Mouse (Mus musculus) hindbrain, embryonic 16.5 days (tissue): Measurements from ENCODE around the gene Adamts2. TPM values are rescaled to one million over a fixed set of nuclear protein-coding genes. Genes with fewer than 3 reads are reported as not detected.

Source experiments
- ATAC-seq: fragments of 200-750 bp; cut with Nextera tagmentation; 2 replicates; pipeline ENCODE4 v1.8.0; 2017; ENCODE audit warnings: moderate TSS enrichment, moderate library complexity
- H3K27ac ChIP-seq: fragments of 300-500 bp; sonication (generic); 2 replicates; pipeline ENCODE4 v1.5.1; 2014; ENCODE audit warnings: low read depth, mild to moderate bottlenecking, control low read depth, low read length, moderate library complexity
- H3K27me3 ChIP-seq: fragments of 300-500 bp; sonication (generic); replicated peaks from 2 replicates; pipeline ENCODE4 v1.6.1; 2014; ENCODE audit warnings: low read length; ENCODE audit not compliant: control insufficient read depth, insufficient read depth
- H3K36me3 ChIP-seq: fragments of 300-500 bp; sonication (generic); 2 replicates; pipeline ENCODE4 v1.6.1; 2014; ENCODE audit warnings: mild to moderate bottlenecking, low read length, moderate library complexity, mixed read lengths; ENCODE audit not compliant: control insufficient read depth, insufficient read depth
- H3K4me1 ChIP-seq: fragments of 300-500 bp; sonication (generic); 2 replicates; pipeline ENCODE4 v1.6.1; 2014; ENCODE audit warnings: low read depth, low read length; ENCODE audit not compliant: control insufficient read depth, insufficient read depth
- H3K4me2 ChIP-seq: fragments of 300-500 bp; sonication (generic); 2 replicates; pipeline ENCODE4 v1.6.1; 2014; ENCODE audit warnings: mild to moderate bottlenecking, low read length, control low read depth, moderate library complexity
- H3K4me3 ChIP-seq: fragments of 300-500 bp; sonication (generic); 2 replicates; pipeline ENCODE4 v1.5.1; 2014; ENCODE audit warnings: mild to moderate bottlenecking, low read length, control low read depth, moderate library complexity
- H3K9ac ChIP-seq: fragments of 300-500 bp; sonication (generic); 2 replicates; pipeline ENCODE4 v1.6.1; 2014; ENCODE audit warnings: low read depth, mild to moderate bottlenecking, control low read depth, low read length, moderate library complexity
- H3K9me3 ChIP-seq: fragments of 300-500 bp; sonication (generic); 2 replicates; pipeline ENCODE4 v1.6.1; 2014; ENCODE audit warnings: mild to moderate bottlenecking, low read length, moderate library complexity; ENCODE audit not compliant: control insufficient read depth
- whole genome bisulfite sequencing: fragments of 180-500 bp; shearing (Covaris S2); extraction: QIAGEN DNeasy Blood & Tissue Kit; methylation state at CpG from one replicate; pipeline ENCODE4 v1.1.7; 2014; 5-methylcytosine and 5-hydroxymethylcytosine counted together
- polyA plus RNA-seq: library from polyadenylated mRNA; unstranded; fragments of >200 nt; fragmentation: Nextera tagmentation; extraction: Ambion mirVana; gene quantifications from 2 replicates; pipeline ENCODE4 v1.2.1, GENCODE M21; 2015

The Adamts2 gene
- polyA plus RNA-seq, 1 experiment from 2014 or later, result 4.7 TPM

- no peak overlapping the region for H3K9ac ChIP-seq
- no peaks in the 10 kb centered on the region for H3K36me3 ChIP-seq
- WGBS, result 61% methylated on average over 6 of the region's 6 CpGs
- no peak overlapping the region for H3K4me3 ChIP-seq
- no peaks in the 10 kb centered on the region for H3K9me3 ChIP-seq
- ATAC-seq, result peak; percentile 65; the same call in 1 of the 2 replicates
- no peak overlapping the region for H3K4me2 ChIP-seq
- H3K27ac ChIP-seq, result peak overlapping the region; percentile 39; the same call in 1 of the 2 replicates
- no peaks in the 10 kb centered on the region for H3K27me3 ChIP-seq
- peaks cover 5% of the 10 kb centered on the region; the same call in 1 of the 2 replicates for H3K4me1 ChIP-seq
Observed at GRCm38 (mm10) chr11:50744971-50745370, 143.1 kb downstream of the Adamts2 start.

DNA sequence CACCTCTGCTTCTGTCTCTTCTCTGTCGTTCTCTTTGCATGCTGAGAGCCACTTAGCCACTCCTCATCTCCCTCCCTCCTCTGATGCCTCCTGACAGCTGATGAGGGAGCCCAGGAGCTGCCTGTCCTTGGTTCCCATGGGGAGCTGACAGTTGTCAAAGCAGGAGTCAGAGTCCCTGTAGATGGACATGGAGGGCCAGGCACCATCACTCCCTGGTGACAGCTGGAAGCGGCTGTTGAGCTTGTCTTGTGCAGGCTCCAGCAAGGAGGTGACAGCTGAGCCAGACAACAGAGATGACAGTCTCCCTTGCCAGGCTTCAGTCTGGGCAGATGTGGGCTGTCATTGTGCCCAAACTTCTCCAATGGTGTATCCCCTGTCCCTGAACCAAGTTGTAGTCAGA is 144.6 kb downstream of the Adamts2 start:
- 48% methylated on average over 2 of the region's 2 CpGs for WGBS
- Histone ChIP-seq H3K4me1 (peaks cover 5% of the 10 kb centered on the region; the same call in 1 of the 2 replicates), H3K9me3 (no peaks in the 10 kb centered on the region), H3K4me2 (no peak overlapping the region), H3K36me3 (no peaks in the 10 kb centered on the region), H3K4me3 (no peak overlapping the region), H3K27me3 (no peaks in the 10 kb centered on the region), H3K27ac (no peak overlapping the region), H3K9ac (no peak overlapping the region)
- no peak for ATAC-seq

DNA sequence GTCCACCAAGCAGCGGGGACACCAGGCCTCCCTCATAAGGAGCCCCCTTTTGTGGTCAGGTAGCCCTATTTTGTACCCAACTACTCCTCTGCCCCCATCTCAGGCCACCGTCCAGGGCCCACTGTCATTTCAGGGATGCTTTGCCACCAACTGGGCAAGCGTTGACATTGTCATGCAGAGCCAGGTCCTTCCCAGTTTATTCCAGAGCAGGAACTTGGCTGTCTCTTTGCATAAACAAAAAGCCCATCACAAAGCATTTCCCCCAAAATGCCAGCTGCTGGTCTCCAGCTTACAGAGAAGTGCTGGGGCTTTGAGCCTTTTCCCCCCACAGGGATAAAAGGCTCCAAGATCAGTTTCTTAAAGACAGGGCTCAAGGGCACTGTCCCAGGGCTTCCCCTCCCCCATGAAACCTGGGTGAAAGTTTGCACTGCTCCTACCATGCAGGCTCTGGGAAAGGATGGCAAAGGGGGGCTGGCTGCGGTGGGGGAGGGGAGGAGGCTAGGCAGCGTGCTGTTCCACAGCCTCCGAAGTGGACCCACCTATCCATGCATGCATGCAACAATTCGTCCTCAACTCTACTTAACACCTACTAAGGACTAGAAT is 149.2 kb downstream of the Adamts2 start:
- no peaks in the 10 kb centered on the region for H3K9me3 ChIP-seq
- 24% methylated on average over 7 of the region's 7 CpGs for WGBS
- no peaks in the 10 kb centered on the region; the same call in 1 of the 2 replicates for H3K4me1 ChIP-seq
- peak; percentile 80 for ATAC-seq
- H3K36me3 ChIP-seq, result no peaks in the 10 kb centered on the region
- no peaks in the 10 kb centered on the region for H3K27me3 ChIP-seq
- no peak overlapping the region for H3K4me2 ChIP-seq
- no peak overlapping the region for H3K9ac ChIP-seq
- H3K27ac ChIP-seq, result 0 out of 2 replicates have a peak overlapping the region, but pooled peaks have one; percentile 48
- no peak overlapping the region for H3K4me3 ChIP-seq

GRCm38 (mm10) chr11:50757741-50758140 is 155.9 kb downstream of the Adamts2 start:
- WGBS, result 51% methylated on average over 4 of the region's 4 CpGs
- H3K27ac ChIP-seq, result no peak overlapping the region
- H3K4me2 ChIP-seq, result no peak overlapping the region
- no peak overlapping the region for H3K4me3 ChIP-seq
- H3K9ac ChIP-seq, result no peak overlapping the region
- ATAC-seq, result no peak
- H3K9me3 ChIP-seq, result no peaks in the 10 kb centered on the region
- no peaks in the 10 kb centered on the region for H3K27me3 ChIP-seq
- H3K4me1 ChIP-seq, result no peaks in the 10 kb centered on the region
- no peaks in the 10 kb centered on the region for H3K36me3 ChIP-seq

DNA sequence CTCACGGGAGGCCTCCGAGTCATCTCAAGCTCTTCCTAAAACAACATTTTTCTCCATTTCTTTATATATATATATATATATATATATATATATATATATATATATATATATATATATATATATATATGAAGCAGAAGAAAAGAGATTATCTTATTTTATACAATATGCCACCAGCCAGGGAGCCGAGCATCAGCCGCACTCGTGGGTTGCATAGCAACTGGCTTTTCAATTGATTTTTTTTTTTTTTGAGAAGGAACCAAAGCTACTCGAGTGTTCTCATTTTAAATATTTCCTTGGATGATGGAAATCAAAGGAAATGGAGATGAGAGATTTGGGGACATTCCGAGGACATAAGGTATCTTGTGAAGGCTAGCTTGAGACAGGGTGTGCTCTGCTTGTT is 164.6 kb downstream of the Adamts2 start:
- H3K4me2 ChIP-seq, result no peak overlapping the region
- H3K27ac ChIP-seq, result no peak overlapping the region
- no peak overlapping the region for H3K9ac ChIP-seq
- peaks cover 5% of the 10 kb centered on the region for H3K4me1 ChIP-seq
- ATAC-seq, result no peak
- H3K36me3 ChIP-seq, result no peaks in the 10 kb centered on the region
- WGBS, result 70% methylated on average over 7 of the region's 7 CpGs
- H3K4me3 ChIP-seq, result no peak overlapping the region
- H3K9me3 ChIP-seq, result no peaks in the 10 kb centered on the region
- H3K27me3 ChIP-seq, result no peaks in the 10 kb centered on the region

DNA sequence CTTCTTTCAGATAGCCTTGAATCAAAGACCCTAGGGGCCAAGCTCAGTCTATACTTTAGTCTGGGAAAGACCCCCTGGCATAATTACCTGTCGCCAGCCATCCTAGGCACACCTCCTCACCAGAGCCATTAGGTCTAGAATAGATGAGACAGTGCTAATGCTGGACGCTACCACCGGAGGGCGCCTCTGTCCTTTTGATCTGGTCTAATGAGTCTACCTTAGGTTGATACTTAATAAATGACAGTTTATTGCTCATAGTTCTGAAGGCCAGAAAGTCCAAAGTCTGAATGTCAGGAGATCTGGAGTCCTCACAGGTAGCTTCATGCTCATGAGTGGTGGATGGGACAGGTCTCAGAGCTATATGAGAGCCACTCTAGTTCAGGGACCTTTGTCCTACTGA is 165.2 kb downstream of the Adamts2 start:
- H3K27ac ChIP-seq, result no peak overlapping the region
- no peaks in the 10 kb centered on the region for H3K27me3 ChIP-seq
- H3K4me1 ChIP-seq, result peaks cover 5% of the 10 kb centered on the region
- WGBS, result 16% methylated on average over 4 of the region's 4 CpGs
- no peak overlapping the region for H3K9ac ChIP-seq
- no peak overlapping the region for H3K4me3 ChIP-seq
- no peaks in the 10 kb centered on the region for H3K9me3 ChIP-seq
- ATAC-seq, result no peak
- H3K4me2 ChIP-seq, result no peak overlapping the region
- no peaks in the 10 kb centered on the region for H3K36me3 ChIP-seq

DNA sequence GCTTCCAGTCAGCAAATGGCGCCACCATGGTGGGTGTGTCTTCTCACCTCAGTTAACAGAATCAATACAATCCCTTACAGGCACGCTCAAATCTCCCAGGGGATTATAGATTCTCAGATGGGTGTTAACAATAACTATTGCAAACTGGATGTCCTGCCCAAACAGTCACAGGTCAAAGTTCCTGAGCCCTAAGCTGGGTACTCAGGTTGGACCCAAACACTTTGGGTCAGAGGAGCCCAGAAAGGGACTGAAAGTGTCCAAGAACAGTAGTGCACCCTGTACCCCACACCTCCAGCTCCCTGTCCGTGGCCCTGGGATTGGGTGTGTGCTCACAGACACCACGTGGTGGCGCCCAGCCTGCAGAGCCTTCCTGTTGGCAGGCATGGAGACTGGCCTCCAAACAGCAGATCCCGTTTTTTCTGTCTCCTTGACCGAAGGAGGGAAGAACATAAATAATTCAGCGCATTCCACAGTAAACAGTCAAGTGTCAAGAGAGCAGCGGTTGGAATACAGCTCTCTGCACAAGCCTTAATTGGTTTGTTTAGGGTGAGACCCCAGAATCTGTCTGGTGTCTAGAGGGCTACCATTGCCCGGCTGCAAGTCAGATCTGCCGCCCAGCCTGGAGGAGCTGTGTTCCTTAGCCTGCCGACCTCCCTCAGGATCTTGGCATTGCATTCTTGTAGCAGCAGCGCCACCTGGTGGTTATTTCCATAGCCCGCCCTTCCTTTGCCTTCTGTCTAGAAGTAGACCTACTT is 167.3 kb downstream of the Adamts2 start:
- Histone ChIP-seq H3K4me1 (peaks cover 5% of the 10 kb centered on the region), H3K9ac (peak overlapping the region; percentile 55), H3K9me3 (no peaks in the 10 kb centered on the region), H3K36me3 (no peaks in the 10 kb centered on the region), H3K27ac (peak overlapping the region; percentile 40; the same call in 1 of the 2 replicates), H3K27me3 (no peaks in the 10 kb centered on the region), H3K4me3 (peak overlapping the region; percentile 30), H3K4me2 (peak overlapping the region; percentile 58)
- peak; percentile 92 for ATAC-seq
- 11% methylated on average over 14 of the region's 14 CpGs for WGBS

GRCm38 (mm10) chr11:50771006-50771405 is 169.1 kb downstream of the Adamts2 start:
- H3K4me1 ChIP-seq, result peaks cover 5% of the 10 kb centered on the region
- no peaks in the 10 kb centered on the region for H3K36me3 ChIP-seq
- no peak overlapping the region for H3K9ac ChIP-seq
- H3K4me3 ChIP-seq, result no peak overlapping the region
- no peaks in the 10 kb centered on the region for H3K27me3 ChIP-seq
- WGBS, result 100% methylated on average over 1 of the region's 1 CpGs
- H3K9me3 ChIP-seq, result no peaks in the 10 kb centered on the region
- no peak overlapping the region for H3K4me2 ChIP-seq
- ATAC-seq, result no peak
- H3K27ac ChIP-seq, result no peak overlapping the region

- Histone ChIP-seq H3K4me1 (no peaks in the 10 kb centered on the region), H3K9me3 (no peaks in the 10 kb centered on the region), H3K36me3 (no peaks in the 10 kb centered on the region), H3K27me3 (no peaks in the 10 kb centered on the region), H3K9ac (no peak overlapping the region), H3K27ac (no peak overlapping the region), H3K4me3 (no peak overlapping the region), H3K4me2 (no peak overlapping the region)
- no peak for ATAC-seq
- WGBS, result 70% methylated on average over 11 of the region's 11 CpGs
Observed at GRCm38 (mm10) chr11:50797674-50798073, 195.8 kb downstream of the Adamts2 start.
